ENCODE assay signal across 18 mouse cellular contexts in genomic region chr6:83704701-83705100, GRCm38 (mm10). TPM values are rescaled to one million over a fixed set of nuclear protein-coding genes. Genes with fewer than 3 reads are reported as not detected.
DNase-seq lines count a peak whose midpoint lies in the region; ATAC-seq lines count a peak whose summit lies in the region.
"Had no signal": no experiment of that assay in that cellular context is flagged by ENCODE, and none has a peak within 500 bp of the region (broad histone marks: within the 10 kb centered on the region; RNA-seq: fewer than 3 reads in every experiment).

No protein-coding gene starts in this region.

- peaks cover 3% of the 10 kb centered on the region; the same call in 1 of the 2 replicates for H3K9me3 ChIP-seq in midbrain, embryonic 11.5 days (ENCODE audit: control insufficient read depth, low read length)
- peaks cover 4% of the 10 kb centered on the region for H3K9me3 ChIP-seq in midbrain, embryonic 10.5 days (replicated peaks)
- H3K9me3 ChIP-seq: G1E had no signal

- H3K4me3 ChIP-seq in midbrain, embryonic 11.5 days (ENCODE audit: low read depth, low read length) = no peak overlapping the region
- no peak overlapping the region for H3K4me3 ChIP-seq in midbrain, embryonic 10.5 days

- H3K27ac ChIP-seq in midbrain, embryonic 11.5 days (ENCODE audit: low read depth, low read length) = no peak overlapping the region
- H3K27ac ChIP-seq in midbrain, embryonic 10.5 days (replicated peaks) = no peak overlapping the region

- H3K4me1 ChIP-seq in midbrain, embryonic 11.5 days (ENCODE audit: control insufficient read depth, insufficient read depth, low read length) = no peaks in the 10 kb centered on the region
- H3K4me1 ChIP-seq in midbrain, embryonic 10.5 days = peaks cover 7% of the 10 kb centered on the region

- no peaks in the 10 kb centered on the region for H3K36me3 ChIP-seq in midbrain, embryonic 11.5 days (ENCODE audit: control insufficient read depth, insufficient read depth, low read length)
- no peaks in the 10 kb centered on the region for H3K36me3 ChIP-seq in midbrain, embryonic 10.5 days
- H3K36me3 ChIP-seq: G1E had no signal

- ATAC-seq in midbrain, embryonic 11.5 days (ENCODE audit: low FRiP score) = no peak
- ATAC-seq: activated CD4-positive, CD25-positive, alpha-beta regulatory T cell, adult 4 months; CD4-positive, CD25-positive, alpha-beta regulatory T cell, adult 4 months; Patski had no signal

- H3K4me2 ChIP-seq in midbrain, embryonic 11.5 days = no peak overlapping the region

- 18% methylated on average over 5 of the region's 5 CpGs for WGBS in midbrain, embryonic 11.5 days
- WGBS in midbrain, embryonic 10.5 days = 19% methylated on average over 5 of the region's 5 CpGs

- no peak overlapping the region for H3K9ac ChIP-seq in midbrain, embryonic 11.5 days (ENCODE audit: low read length)

- H3K27me3 ChIP-seq in midbrain, embryonic 11.5 days (ENCODE audit: control insufficient read depth, insufficient read depth, low read length) = peaks cover 94% of the 10 kb centered on the region
- peaks cover 100% of the 10 kb centered on the region for H3K27me3 ChIP-seq in midbrain, embryonic 10.5 days (ENCODE audit: low read depth, poor library complexity, severe bottlenecking)

- peak; percentile 91 for DNase-seq in midbrain, embryonic 11.5 days (ENCODE audit: low spot score, missing footprints)
- no peak for DNase-seq in midbrain, embryonic 10.5 days (ENCODE audit: low spot score)
- DNase-seq: adrenal gland, adult 2 months; adrenal gland, adult 8-10 months; adrenal gland, postnatal 10 days; adrenal gland, postnatal 14 days; adrenal gland, postnatal 25 days; adrenal gland, postnatal 36 days; cerebellum, adult 11 months; cerebellum, adult 11-12 months; cerebellum, adult 18-20 months; cerebellum, adult 2 months had no signal

RNA-seq across cellular contexts. Expression of gene Vax2, which starts 6.4 kb away (rescaled TPM):
- polyA plus RNA-seq in midbrain, embryonic 11.5 days (2014; fragmentation: Nextera tagmentation; extraction: Ambion mirVana) = 0.25 and 0.26 TPM in 2 replicates
- polyA plus RNA-seq in midbrain, embryonic 10.5 days (2016; fragmentation: Nextera tagmentation; extraction: Ambion mirVana) = 0.60 and 1.9 TPM in 2 replicates
- polyA plus RNA-seq: adrenal gland, adult 2 months; cerebellum, adult 2 months; G1E had no signal

RNA-seq across cellular contexts. Expression of gene Cd207, which starts 27.0 kb away (rescaled TPM):
- polyA plus RNA-seq in midbrain, embryonic 11.5 days (2014; fragmentation: Nextera tagmentation; extraction: Ambion mirVana) = not detected in 2 replicates
- not detected in 2 replicates for polyA plus RNA-seq in midbrain, embryonic 10.5 days (2016; fragmentation: Nextera tagmentation; extraction: Ambion mirVana)
- polyA plus RNA-seq: activated CD4-positive, CD25-positive, alpha-beta regulatory T cell, adult 4 months; brain, embryonic 14.5 days; C2C12; CD4-positive, CD25-positive, alpha-beta regulatory T cell, adult 4 months; cerebellum, adult 2 months; G1E; Patski had no signal

RNA-seq across cellular contexts. Expression of gene Atp6v1b1, which starts 38.1 kb away (rescaled TPM):
- not detected in 2 replicates for polyA plus RNA-seq in midbrain, embryonic 11.5 days (2014; fragmentation: Nextera tagmentation; extraction: Ambion mirVana)
- polyA plus RNA-seq in midbrain, embryonic 10.5 days (2016; fragmentation: Nextera tagmentation; extraction: Ambion mirVana) = not detected in 2 replicates
- polyA plus RNA-seq: activated CD4-positive, CD25-positive, alpha-beta regulatory T cell, adult 4 months; adrenal gland, adult 2 months; C2C12; CD4-positive, CD25-positive, alpha-beta regulatory T cell, adult 4 months; cerebellum, adult 2 months; G1E; Patski had no signal

RNA-seq across cellular contexts. Expression of gene Clec4f, which starts 48.7 kb away (rescaled TPM):
- not detected in 2 replicates for polyA plus RNA-seq in midbrain, embryonic 11.5 days (2014; fragmentation: Nextera tagmentation; extraction: Ambion mirVana)
- polyA plus RNA-seq in midbrain, embryonic 10.5 days (2016; fragmentation: Nextera tagmentation; extraction: Ambion mirVana) = 0.15 TPM in 1 of 2 replicates, not detected in the other
- polyA plus RNA-seq: activated CD4-positive, CD25-positive, alpha-beta regulatory T cell, adult 4 months; adrenal gland, adult 2 months; brain, embryonic 14.5 days; C2C12; CD4-positive, CD25-positive, alpha-beta regulatory T cell, adult 4 months; cerebellum, adult 2 months; G1E; Patski had no signal

RNA-seq across cellular contexts. Expression of gene Ankrd53, which starts 57.7 kb away (rescaled TPM):
- 0.18 TPM in 1 of 2 replicates, not detected in the other for polyA plus RNA-seq in midbrain, embryonic 11.5 days (2014; fragmentation: Nextera tagmentation; extraction: Ambion mirVana)
- 0.24 TPM in 1 of 2 replicates, not detected in the other for polyA plus RNA-seq in midbrain, embryonic 10.5 days (2016; fragmentation: Nextera tagmentation; extraction: Ambion mirVana)
- polyA plus RNA-seq: activated CD4-positive, CD25-positive, alpha-beta regulatory T cell, adult 4 months; adrenal gland, adult 2 months; brain, embryonic 14.5 days; CD4-positive, CD25-positive, alpha-beta regulatory T cell, adult 4 months; cerebellum, adult 2 months; G1E had no signal
